Mouse (Mus musculus): ENCODE results near the gene Acp5.

Gene Acp5

GRCm38 (mm10) chr9:22139746-22140145 lies 4.2 kb upstream of the Acp5 start:
- no peak for DNase-seq (ENCODE audit: low read depth)

DNA sequence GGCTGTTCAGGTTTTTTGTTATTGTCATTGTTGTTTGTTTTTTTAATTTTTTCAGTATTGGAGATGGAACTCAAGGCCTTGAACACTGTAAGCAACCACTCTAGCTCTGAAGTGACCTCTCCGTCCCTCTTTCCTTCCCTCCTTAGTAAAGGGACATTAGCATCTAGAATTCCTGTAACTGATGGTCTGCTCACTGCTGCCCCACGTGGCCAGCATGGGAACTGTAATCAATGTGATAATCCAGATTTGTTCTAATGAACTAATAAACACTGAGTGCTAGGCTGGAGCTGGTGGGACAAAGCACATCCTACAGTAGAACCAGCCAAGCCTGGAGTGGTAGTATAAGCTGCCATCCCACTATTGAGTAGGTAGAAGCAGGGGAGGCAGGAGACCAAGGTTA lies 3.0 kb upstream of the Acp5 start:
- DNase-seq (ENCODE audit: low read depth), result no peak

DNA sequence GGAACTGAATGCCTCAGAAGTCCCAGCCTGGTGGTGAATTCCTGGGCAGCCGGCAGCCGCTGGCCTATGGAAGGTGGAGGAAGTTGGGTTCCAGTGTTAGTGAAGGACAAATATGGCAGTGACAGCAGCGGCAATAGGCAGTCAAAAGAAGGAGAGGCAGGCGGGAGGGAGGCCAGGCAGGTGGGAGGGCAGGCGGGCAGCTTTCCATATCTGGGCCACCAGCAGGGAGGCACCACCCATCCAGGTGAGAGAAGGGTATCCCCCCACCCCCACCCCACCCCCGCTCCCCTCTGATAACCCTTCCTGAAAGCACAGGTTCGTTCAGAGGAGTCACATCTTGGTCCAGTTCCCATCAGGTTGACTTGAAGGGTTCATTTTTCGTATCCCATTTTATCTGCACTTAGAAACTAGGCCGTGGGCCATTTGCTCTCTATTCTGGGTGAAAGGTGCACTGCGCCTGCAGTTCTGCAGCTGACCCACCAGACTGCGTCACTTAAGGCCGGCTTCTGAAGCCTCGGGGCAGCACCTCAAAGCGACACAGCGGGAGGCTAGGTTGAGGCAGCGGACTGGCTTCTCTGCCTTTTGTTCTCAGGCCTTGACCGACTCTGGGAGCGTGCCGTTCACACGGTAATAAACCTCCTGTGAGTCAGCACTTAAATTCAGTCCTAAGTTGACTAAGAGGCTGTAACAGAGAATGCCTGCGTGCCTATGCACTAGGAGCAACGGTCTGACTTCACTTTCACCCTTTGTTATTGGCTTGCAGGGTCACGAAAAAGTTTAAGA lies 1.4 kb upstream of the Acp5 start:
- no peak for DNase-seq (ENCODE audit: low read depth)

- no peak for DNase-seq (ENCODE audit: low read depth)
Observed at GRCm38 (mm10) chr9:22134988-22135643, 395 bp downstream of the Acp5 start.

DNA sequence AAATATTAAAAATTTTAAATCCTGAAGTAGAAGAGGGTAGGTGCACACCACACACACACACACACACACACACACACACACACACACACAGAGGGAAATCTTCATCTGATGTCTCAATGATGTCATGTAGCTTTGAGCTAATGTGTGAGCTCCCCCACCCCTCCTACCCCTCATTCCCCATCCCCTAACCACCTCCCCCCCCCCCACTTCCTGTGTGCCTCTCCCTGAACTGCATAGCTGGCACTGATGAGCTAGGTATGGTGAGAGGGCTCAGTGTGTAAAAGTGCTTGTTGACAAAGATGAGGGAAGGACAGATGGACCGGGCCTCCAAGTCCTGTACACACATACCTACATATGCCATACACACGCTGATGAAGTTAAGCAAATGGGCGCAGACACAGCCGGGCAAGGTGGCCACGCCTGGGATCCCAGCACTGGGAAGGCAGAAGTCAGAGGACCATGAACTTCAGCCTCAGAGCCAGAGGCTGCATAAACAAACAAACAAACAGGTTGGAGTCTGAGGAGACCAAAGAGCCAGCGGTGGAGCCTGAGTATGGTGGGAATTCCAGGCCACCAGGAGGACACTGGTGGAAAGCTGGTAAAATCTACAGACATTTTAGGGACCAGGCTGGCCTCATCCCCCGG lies 1.1 kb downstream of the Acp5 start:
- DNase-seq (ENCODE audit: low read depth), result no peak

DNA sequence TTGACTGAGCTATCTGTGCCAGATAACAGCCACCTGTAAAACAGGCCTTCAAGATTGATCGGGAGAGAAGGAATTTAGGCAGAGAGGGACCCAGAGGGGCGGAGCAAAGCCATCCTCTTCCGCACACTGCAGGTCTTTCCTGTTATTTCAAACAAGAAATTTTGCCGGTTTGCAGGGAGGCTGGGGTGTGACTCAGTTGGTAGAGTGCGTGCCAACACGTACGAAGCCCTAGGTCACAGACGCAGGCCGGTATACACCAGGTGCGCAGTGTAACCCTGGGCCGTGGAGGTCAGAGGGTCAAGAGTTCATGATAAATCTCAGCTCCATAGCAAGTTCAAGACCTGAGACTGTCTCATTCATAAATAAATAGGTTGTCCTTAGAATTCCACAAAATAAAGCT lies 3.3 kb downstream of the Acp5 start:
- no peak for DNase-seq (ENCODE audit: low read depth)

GRCm38 (mm10) chr9:22131226-22131981 lies 4.1 kb downstream of the Acp5 start:
- no peak for DNase-seq (ENCODE audit: low read depth)

GRCm38 (mm10) chr9:22125246-22126027 lies 10.1 kb downstream of the Acp5 start:
- DNase-seq (ENCODE audit: low read depth), result no peak

DNA sequence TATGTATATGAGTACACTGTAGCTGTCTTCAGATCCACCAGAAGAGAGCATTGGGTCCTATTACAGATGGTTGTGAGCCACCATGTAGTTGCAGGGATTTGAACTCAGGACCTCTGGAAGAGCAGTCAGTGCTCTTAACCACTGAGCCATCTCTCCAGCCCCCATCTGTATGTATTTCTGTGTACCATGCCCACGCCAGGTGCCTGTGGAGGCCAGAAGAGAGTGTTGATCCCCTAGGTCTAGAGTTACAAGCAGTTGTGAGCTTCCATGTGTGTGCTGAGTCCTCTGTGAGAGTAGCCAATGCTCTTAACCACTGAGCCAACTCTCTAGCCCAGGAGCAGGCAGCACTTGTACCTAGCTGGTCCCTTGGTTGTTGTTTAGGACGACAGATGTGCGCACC lies 11.3 kb downstream of the Acp5 start:
- no peak for DNase-seq (ENCODE audit: low read depth)

DNA sequence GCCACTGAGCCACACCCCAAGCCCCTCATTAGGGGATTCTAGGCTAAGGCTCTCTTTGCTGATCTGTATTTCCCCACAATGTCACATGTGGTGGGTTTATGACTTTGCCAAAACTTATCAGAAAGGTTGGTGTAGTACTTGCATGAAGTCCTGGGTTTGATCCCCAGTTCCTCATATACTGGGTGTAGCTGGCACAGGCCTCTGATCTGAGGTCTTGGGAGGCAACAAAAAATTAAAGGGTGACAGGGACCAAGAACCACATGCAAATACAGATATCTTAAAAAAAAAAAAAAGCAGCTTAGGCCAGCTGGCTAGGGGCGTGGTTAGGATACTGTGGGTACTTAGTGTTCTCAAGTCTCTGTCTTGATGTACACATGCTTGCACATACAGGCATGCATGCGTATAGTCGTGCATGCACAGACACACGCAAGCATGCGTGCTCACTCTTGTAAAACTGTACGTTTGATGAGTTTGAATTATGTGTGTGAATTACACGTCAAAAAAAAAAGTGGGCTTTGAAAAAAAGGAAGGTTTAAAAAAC lies 12.4 kb downstream of the Acp5 start:
- no peak for DNase-seq (ENCODE audit: low read depth)

DNA sequence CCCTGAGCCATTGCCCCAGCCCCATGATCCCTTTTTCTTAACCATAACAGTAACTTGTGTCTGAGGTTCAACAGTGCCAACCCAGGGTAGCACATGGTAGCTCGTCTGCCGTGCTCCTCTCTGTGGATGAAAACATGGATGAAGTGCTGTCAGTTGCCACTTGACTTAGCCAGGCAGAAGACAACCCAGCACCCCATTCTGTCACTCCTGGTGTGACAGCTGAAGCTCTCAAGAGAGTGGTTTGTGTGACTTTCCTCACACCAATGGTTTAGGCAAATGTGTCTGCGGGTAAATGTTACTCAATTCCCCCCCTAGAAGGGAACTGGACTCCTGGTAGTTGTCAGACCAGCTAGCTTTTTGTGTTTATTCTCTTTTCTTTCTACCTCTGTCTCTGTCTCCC lies 13.5 kb downstream of the Acp5 start:
- no peak for DNase-seq (ENCODE audit: low read depth)

DNA sequence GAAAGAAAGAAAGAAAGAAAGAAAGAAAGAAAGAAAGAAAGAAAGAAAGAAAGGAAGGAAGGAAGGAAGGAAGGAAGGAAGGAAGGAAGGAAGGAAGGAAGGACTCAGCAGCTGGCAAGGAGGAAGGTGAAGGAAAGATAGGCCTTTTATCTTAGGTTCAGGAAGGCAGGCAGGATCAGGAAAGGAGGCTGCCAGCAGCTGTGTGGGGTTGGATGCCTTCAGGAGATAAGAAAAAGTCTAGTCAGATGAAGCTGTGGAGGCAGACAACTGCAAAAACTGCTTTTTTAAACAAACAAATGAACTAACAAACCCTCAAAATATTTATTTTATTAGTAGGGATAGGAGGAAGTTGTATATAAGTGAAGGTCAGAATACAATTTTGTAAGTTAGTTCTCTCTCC lies 14.0 kb downstream of the Acp5 start:
- no peak for DNase-seq (ENCODE audit: low read depth)

GRCm38 (mm10) chr9:22119543-22119942 lies 16.0 kb downstream of the Acp5 start:
- no peak for DNase-seq (ENCODE audit: low read depth)

DNA sequence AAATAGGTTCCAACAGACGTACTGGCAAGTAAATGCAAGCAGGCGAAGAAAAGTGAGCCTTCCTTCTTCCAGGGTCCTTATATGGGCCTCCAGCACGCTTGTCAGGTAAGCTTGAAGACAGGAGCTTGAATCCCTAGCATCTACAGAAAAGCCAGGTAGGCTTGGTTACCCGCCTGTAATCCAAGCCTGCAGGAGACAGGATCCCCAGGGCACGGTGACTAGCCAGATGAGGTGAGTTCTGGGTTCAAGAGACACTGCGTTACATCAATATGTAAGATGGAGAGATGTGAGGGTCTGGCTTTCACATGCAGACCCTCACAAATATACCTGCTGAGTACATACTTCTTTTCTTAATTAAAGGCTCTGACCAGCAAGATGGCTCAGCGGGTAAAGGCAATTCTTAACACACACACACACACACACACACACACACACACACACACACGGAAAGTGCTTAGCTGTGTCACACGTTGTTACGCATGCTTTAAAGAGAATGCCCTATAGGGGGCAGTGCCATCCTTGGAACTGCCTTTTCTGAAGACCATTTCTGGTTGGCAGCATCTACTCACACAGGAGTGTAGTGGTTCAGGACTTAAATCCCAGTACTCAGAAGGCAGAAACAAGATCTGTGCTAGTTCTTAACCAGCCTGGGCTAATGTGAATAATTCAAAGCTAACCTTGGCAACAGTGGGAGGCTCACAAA lies 17.6 kb downstream of the Acp5 start:
- DNase-seq (ENCODE audit: low read depth), result peak; percentile 79

DNA sequence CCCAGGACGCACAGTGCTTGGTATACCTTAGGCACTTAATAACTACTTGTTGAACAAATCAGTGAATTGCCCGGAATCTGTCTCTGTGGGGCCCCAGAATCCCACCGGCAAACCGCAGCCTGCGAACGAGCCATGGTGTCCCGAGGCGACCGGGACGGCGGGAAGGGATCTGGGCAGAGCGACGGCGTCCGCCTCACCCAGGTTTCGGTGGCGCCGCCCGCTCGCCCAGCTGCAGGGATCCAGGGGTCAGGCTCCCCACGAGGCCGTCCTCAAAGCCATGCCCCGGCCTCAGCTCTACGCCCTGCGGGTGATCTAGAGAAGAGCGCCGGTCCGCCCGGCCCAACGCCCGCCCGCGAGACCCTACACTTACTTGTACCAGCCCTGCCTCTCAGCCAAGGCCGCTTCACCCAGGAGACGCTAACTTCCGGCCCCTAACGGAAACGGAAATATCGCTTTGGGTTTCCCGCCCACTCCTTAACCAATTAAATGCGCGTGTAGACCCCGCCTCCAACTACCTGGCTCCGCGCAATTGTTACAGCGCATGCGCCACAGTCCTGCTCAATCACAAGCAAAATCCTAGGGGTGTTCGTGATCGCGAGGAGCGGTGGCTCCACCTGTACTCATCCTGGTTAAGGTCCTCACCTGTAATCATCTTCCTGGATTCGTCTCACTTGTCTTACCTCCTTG lies 18.6 kb downstream of the Acp5 start, which contains the start of gene Elof1:
TSS of gene Elof1 (minus strand) at position 433 of the 687 bp plus-strand sequence.
- peak; percentile 97 for DNase-seq (ENCODE audit: low read depth)

DNA sequence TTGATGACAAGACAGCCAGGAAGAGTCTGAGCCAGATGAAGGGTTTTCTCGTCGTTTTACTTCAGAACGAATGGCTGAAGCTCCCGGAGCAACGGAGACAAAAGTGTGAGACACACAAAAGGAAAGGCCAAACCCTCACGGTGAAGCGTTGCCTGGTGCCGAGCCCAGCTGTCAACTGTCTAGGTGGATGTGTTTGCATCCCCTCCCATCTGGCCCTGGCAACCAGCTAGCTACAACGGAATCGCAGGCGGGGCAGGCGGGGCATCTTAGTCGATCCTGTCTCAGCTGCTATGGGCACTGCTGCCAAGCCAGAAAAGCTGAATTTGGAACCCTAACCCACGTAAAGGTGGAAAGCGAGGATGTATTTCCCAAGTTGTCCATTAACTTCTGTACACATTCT lies 19.4 kb downstream of the Acp5 start:
- DNase-seq (ENCODE audit: low read depth), result no peak

- no peak for DNase-seq (ENCODE audit: low read depth)
Observed at GRCm38 (mm10) chr9:22115635-22116034, 19.9 kb downstream of the Acp5 start.

- no peak for DNase-seq (ENCODE audit: low read depth)
Observed at GRCm38 (mm10) chr9:22108194-22108593, 27.3 kb downstream of the Acp5 start.

GRCm38 (mm10) chr9:22099922-22100321 lies 35.6 kb downstream of the Acp5 start:
- no peak for DNase-seq (ENCODE audit: low read depth)
